Comparison of ENCODE assay signal across 18 mouse cellular contexts in the genomic region with DNA sequence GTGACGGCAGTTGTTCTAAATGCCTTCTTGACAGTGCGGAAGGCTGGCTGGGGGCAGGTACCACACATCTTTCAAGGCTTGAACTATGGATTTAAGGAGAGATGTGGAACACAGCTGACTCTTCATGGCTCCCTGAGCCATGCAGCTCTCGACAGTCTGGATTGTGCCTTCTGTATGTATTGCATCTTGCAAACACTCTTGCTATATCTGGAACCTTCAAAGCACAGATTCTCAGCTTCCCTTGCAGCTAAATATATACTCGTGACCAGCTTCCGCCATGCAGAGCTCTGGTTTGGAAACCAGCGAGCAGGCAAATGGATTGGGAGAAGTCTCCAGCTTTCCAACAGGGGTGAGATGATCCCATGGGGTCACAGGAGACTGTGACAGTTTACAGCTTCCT.
DNase-seq lines count a peak whose midpoint lies in the region; ATAC-seq and TF ChIP-seq lines count a peak whose summit lies in the region.
"Had no signal": no experiment of that assay in that cellular context is flagged by ENCODE, and none has a peak within 500 bp of the region (broad histone marks: within the 10 kb centered on the region; RNA-seq: fewer than 3 reads in every experiment).

No protein-coding gene starts in this region.

- no peak for ATAC-seq in heart, embryonic 11.5 days (replicated peaks; ENCODE audit: insufficient number of reproducible peaks, low FRiP score, low TSS enrichment)
- ATAC-seq: forebrain, embryonic 13.5 days; forebrain, embryonic 15.5 days; forebrain, postnatal 0 days had no signal

- TF ChIP-seq EP300 in heart, adult 2 months (IDR thresholded peaks at IDR 0.05; ENCODE audit: insufficient read depth, low read depth, low read length), result no peak

- no peak overlapping the region for H3K4me2 ChIP-seq in heart, embryonic 11.5 days
- H3K4me2 ChIP-seq: embryonic facial prominence, embryonic 12.5 days; forebrain, embryonic 13.5 days; forebrain, embryonic 15.5 days had no signal

- no peak overlapping the region for H3K9ac ChIP-seq in heart, embryonic 11.5 days (ENCODE audit: low read depth, low read length)
- no peak overlapping the region for H3K9ac ChIP-seq in heart, adult 2 months (ENCODE audit: low read depth, low read length)
- H3K9ac ChIP-seq: embryonic facial prominence, embryonic 12.5 days; forebrain, embryonic 13.5 days; forebrain, embryonic 15.5 days; forebrain, postnatal 0 days had no signal

- WGBS in heart, embryonic 11.5 days (ENCODE audit: insufficient replicate concordance), result 74% methylated on average over 6 of the region's 6 CpGs
- 94% methylated on average over 6 of the region's 6 CpGs for WGBS in limb, embryonic 10.5 days
- 79% methylated on average over 6 of the region's 6 CpGs for WGBS in heart, adult 2 months

- 0 out of 2 replicates have a peak, but pooled peaks cover 3% of the 10 kb centered on the region for H3K9me3 ChIP-seq in heart, embryonic 11.5 days (replicated peaks; ENCODE audit: control insufficient read depth, low read length)
- H3K9me3 ChIP-seq in limb, embryonic 10.5 days (replicated peaks), result no peaks in the 10 kb centered on the region
- H3K9me3 ChIP-seq: embryonic facial prominence, embryonic 12.5 days; forebrain, embryonic 15.5 days had no signal

- no peak for TF ChIP-seq CTCF in heart, adult 2 months (IDR thresholded peaks at IDR 0.05)

- peaks cover 18% of the 10 kb centered on the region for H3K4me1 ChIP-seq in heart, embryonic 11.5 days (ENCODE audit: control insufficient read depth, insufficient read depth, low read length)
- H3K4me1 ChIP-seq in limb, embryonic 10.5 days, result peaks cover 41% of the 10 kb centered on the region
- H3K4me1 ChIP-seq in heart, adult 2 months (ENCODE audit: control insufficient read depth, insufficient read depth, low read length), result peaks cover 3% of the 10 kb centered on the region; the same call in 1 of the 2 replicates

- intact Hi-C loops in heart, adult 2 months (cut with DNase I), result no loop called here

- no peaks in the 10 kb centered on the region for H3K36me3 ChIP-seq in heart, embryonic 11.5 days (ENCODE audit: control insufficient read depth, insufficient read depth, low read length)
- H3K36me3 ChIP-seq in limb, embryonic 10.5 days, result no peaks in the 10 kb centered on the region
- H3K36me3 ChIP-seq in heart, adult 2 months (ENCODE audit: control insufficient read depth, insufficient read depth, low read length), result no peaks in the 10 kb centered on the region
- H3K36me3 ChIP-seq: embryonic facial prominence, embryonic 10.5 days; embryonic facial prominence, embryonic 12.5 days; forebrain, embryonic 15.5 days had no signal

- no peak overlapping the region for H3K4me3 ChIP-seq in heart, embryonic 11.5 days (ENCODE audit: low read depth, low read length)
- no peak overlapping the region for H3K4me3 ChIP-seq in limb, embryonic 10.5 days
- no peak overlapping the region for H3K4me3 ChIP-seq in heart, adult 2 months
- H3K4me3 ChIP-seq: embryonic facial prominence, embryonic 10.5 days; embryonic facial prominence, embryonic 12.5 days; forebrain, embryonic 13.5 days; forebrain, embryonic 15.5 days had no signal

- peak; percentile 78 for DNase-seq in heart, adult 11 months
- DNase-seq in limb, embryonic 10.5 days (ENCODE audit: low spot score), result no peak
- no peak for DNase-seq in thymus, postnatal 14 days
- no peak for DNase-seq in heart, adult 2 months
- DNase-seq: adrenal gland, adult 2 months; adrenal gland, postnatal 10 days; adrenal gland, postnatal 25 days; cerebellum, adult 11-12 months; cerebellum, adult 2 months; cerebellum, adult 9-10 months; cerebellum, postnatal 10 days; cerebellum, postnatal 25 days; forebrain, postnatal 0 days had no signal

- H3K27ac ChIP-seq in heart, embryonic 11.5 days (ENCODE audit: low read depth, low read length), result no peak overlapping the region
- H3K27ac ChIP-seq in limb, embryonic 10.5 days, result 0 out of 2 replicates have a peak overlapping the region, but pooled peaks have one; percentile 25
- no peak overlapping the region for H3K27ac ChIP-seq in heart, adult 2 months
- H3K27ac ChIP-seq: embryonic facial prominence, embryonic 10.5 days; embryonic facial prominence, embryonic 12.5 days; forebrain, embryonic 13.5 days; forebrain, embryonic 15.5 days had no signal

- H3K27me3 ChIP-seq in heart, embryonic 11.5 days (ENCODE audit: control insufficient read depth, insufficient read depth, low read length), result no peaks in the 10 kb centered on the region
- no peaks in the 10 kb centered on the region for H3K27me3 ChIP-seq in limb, embryonic 10.5 days (ENCODE audit: low read depth, poor library complexity, severe bottlenecking)
- H3K27me3 ChIP-seq in heart, adult 2 months (ENCODE audit: control insufficient read depth, insufficient read depth, low read length), result no peaks in the 10 kb centered on the region
- H3K27me3 ChIP-seq: embryonic facial prominence, embryonic 12.5 days; forebrain, embryonic 13.5 days; forebrain, embryonic 15.5 days had no signal

- H3K79me2 ChIP-seq in heart, adult 2 months (replicated peaks; ENCODE audit: control insufficient read depth, insufficient read depth, low read length), result no peaks in the 10 kb centered on the region

- no peak for TF ChIP-seq POLR2A in heart, adult 2 months (IDR thresholded peaks at IDR 0.05; ENCODE audit: insufficient read depth, low read depth, low read length)
